Mouse (Mus musculus): ENCODE data around the gene Smarca2. TPM values are rescaled to one million over a fixed set of nuclear protein-coding genes. Genes with fewer than 3 reads are reported as not detected.

Smarca2 gene
- polyA plus RNA-seq, 1 experiment from 2014 or later: 53.4 TPM

- no peaks in the 10 kb centered on the region for H3K9me3 ChIP-seq (replicated peaks; ENCODE audit: control insufficient read depth, low read length)
- no peak for ATAC-seq (replicated peaks; ENCODE audit: insufficient number of reproducible peaks, low FRiP score, low TSS enrichment, low read depth)
- no peak overlapping the region for H3K4me2 ChIP-seq (ENCODE audit: low read depth, low read length)
- DNase-seq (ENCODE audit: low spot score): no peak
- H3K27ac ChIP-seq (replicated peaks; ENCODE audit: low read depth, low read length): no peak overlapping the region
- 91% methylated on average over 4 of the region's 4 CpGs for WGBS
- H3K27me3 ChIP-seq (ENCODE audit: control insufficient read depth, insufficient read depth, low read length): no peaks in the 10 kb centered on the region
- H3K9ac ChIP-seq (replicated peaks; ENCODE audit: low read length): no peak overlapping the region
- H3K36me3 ChIP-seq (replicated peaks; ENCODE audit: control insufficient read depth, insufficient read depth, low read depth, low read length): no peaks in the 10 kb centered on the region
- H3K4me3 ChIP-seq (ENCODE audit: low read depth, low read length): no peak overlapping the region
- no peaks in the 10 kb centered on the region for H3K4me1 ChIP-seq (ENCODE audit: control insufficient read depth, insufficient read depth, low read length)
Measured at GRCm38 (mm10) chr19:26804401-26804800, 199.6 kb downstream of the Smarca2 start.

GRCm38 (mm10) chr19:26814629-26815028, 209.8 kb downstream of the Smarca2 start:
- no peak overlapping the region for H3K4me3 ChIP-seq (ENCODE audit: low read depth, low read length)
- H3K27me3 ChIP-seq (ENCODE audit: control insufficient read depth, insufficient read depth, low read length): no peaks in the 10 kb centered on the region
- no peaks in the 10 kb centered on the region for H3K4me1 ChIP-seq (ENCODE audit: control insufficient read depth, insufficient read depth, low read length)
- no peaks in the 10 kb centered on the region for H3K36me3 ChIP-seq (replicated peaks; ENCODE audit: control insufficient read depth, insufficient read depth, low read depth, low read length)
- H3K9me3 ChIP-seq (replicated peaks; ENCODE audit: control insufficient read depth, low read length): no peaks in the 10 kb centered on the region
- no peak overlapping the region for H3K4me2 ChIP-seq (ENCODE audit: low read depth, low read length)
- H3K27ac ChIP-seq (replicated peaks; ENCODE audit: low read depth, low read length): no peak overlapping the region
- DNase-seq (ENCODE audit: low spot score) (no peak), ATAC-seq (replicated peaks; ENCODE audit: insufficient number of reproducible peaks, low FRiP score, low TSS enrichment, low read depth) (no peak)
- H3K9ac ChIP-seq (replicated peaks; ENCODE audit: low read length): no peak overlapping the region
- WGBS: 38% methylated on average over 4 of the region's 4 CpGs

GRCm38 (mm10) chr19:26817901-26818300, 213.1 kb downstream of the Smarca2 start:
- peak; percentile 50 for DNase-seq (ENCODE audit: low spot score)
- WGBS: 54% methylated on average over 4 of the region's 4 CpGs

More at GRCm38 (mm10) chr19:26817901-26818300, 213.1 kb downstream of the Smarca2 start:
- no peaks in the 10 kb centered on the region for H3K4me1 ChIP-seq (ENCODE audit: control insufficient read depth, insufficient read depth, low read length)
- no peak overlapping the region for H3K9ac ChIP-seq (replicated peaks; ENCODE audit: low read length)
- no peak overlapping the region for H3K4me3 ChIP-seq (ENCODE audit: low read depth, low read length)
- no peaks in the 10 kb centered on the region for H3K36me3 ChIP-seq (replicated peaks; ENCODE audit: control insufficient read depth, insufficient read depth, low read depth, low read length)
- H3K27ac ChIP-seq (replicated peaks; ENCODE audit: low read depth, low read length): no peak overlapping the region
- no peaks in the 10 kb centered on the region for H3K27me3 ChIP-seq (ENCODE audit: control insufficient read depth, insufficient read depth, low read length)
- no peak for ATAC-seq (replicated peaks; ENCODE audit: insufficient number of reproducible peaks, low FRiP score, low TSS enrichment, low read depth)
- no peak overlapping the region for H3K4me2 ChIP-seq (ENCODE audit: low read depth, low read length)
- H3K9me3 ChIP-seq (replicated peaks; ENCODE audit: control insufficient read depth, low read length): no peaks in the 10 kb centered on the region
